Mouse (Mus musculus) brown adipose tissue, adult 24 weeks (tissue): ENCODE measurements around the gene Abcg5. TPM values are rescaled to one million over a fixed set of nuclear protein-coding genes. Genes with fewer than 3 reads are reported as not detected.

ENCODE experiments used
- H3K27ac ChIP-seq: fragments of 200-500 bp; replicated peaks from 2 replicates; pipeline ENCODE4 v1.5.1; 2012; ENCODE audit warnings: low read depth, mild to moderate bottlenecking, low read length
- H3K4me1 ChIP-seq: fragments of 200-500 bp; 2 replicates; pipeline ENCODE4 v1.6.1; 2012; ENCODE audit warnings: low read length, mixed read lengths; ENCODE audit not compliant: control insufficient read depth, insufficient read depth, insufficient read length
- H3K4me3 ChIP-seq: fragments of 200-500 bp; 2 replicates; pipeline ENCODE4 v1.5.1; 2012; ENCODE audit warnings: low read depth, mild to moderate bottlenecking, low read length, moderate library complexity; ENCODE audit not compliant: insufficient read depth
- polyA plus RNA-seq: library from polyadenylated mRNA; stranded (reverse); fragments of >200 nt; gene quantifications from 2 replicates; pipeline ENCODE4 v1.2.4, GENCODE M21; 2012; ENCODE audit not compliant: missing spikeins, insufficient read depth, insufficient read length

The Abcg5 gene
- polyA plus RNA-seq, result not detected in 2 replicates

DNA sequence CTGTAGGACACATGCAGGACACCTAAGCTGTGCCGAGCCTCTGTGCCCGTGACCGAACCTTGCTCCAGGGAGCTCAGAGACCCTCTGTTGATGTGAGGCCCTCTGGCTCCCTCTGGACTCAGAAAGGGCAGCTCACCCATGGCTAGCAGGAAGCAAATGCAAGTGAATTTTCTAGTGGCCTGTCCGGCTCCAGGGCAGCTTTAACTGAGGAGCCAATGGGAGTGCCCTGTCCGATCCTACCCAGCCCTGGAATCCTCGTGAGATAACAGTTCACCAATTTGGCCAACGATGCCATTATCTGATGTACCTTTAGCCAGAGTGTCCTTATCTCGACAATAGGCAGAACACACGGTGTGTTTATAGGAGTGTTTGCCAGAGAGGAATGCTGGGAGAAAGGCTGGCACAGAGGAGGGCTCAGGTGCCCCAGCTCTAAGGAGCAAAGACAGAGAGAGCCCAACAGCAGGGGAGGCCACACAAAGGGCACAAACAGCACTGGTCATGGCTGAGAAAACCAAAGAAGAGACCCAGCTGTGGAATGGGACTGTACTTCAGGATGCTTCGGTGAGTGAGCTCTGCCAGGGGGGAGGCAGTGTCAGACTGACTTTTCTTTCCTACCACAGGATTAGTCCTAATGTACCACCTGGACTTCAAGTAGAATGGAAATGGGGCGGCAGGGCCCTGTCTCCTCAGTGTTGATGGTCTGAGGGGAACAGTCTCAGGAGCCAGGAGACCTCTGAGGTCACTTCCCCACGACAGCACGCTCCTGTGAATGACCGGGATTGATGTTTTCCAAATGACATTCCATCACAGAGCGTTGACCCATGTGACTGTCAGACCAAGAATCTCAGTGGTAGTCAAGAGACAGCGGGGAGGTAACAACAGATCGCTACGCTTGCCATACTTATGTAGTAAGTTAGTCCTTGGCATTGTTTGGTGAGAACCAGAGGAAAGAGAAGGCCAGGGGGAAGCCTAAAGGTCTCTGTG is at the start of gene Abcg5:
Abcg5 (minus strand) TSS at position 278 of the 984 bp plus-strand sequence.
- no peak within 1 kb of the TSS for H3K4me3 ChIP-seq
- H3K4me1 ChIP-seq, result no peaks in the 10 kb centered on the region
- no peak within 1 kb of the TSS for H3K27ac ChIP-seq

DNA sequence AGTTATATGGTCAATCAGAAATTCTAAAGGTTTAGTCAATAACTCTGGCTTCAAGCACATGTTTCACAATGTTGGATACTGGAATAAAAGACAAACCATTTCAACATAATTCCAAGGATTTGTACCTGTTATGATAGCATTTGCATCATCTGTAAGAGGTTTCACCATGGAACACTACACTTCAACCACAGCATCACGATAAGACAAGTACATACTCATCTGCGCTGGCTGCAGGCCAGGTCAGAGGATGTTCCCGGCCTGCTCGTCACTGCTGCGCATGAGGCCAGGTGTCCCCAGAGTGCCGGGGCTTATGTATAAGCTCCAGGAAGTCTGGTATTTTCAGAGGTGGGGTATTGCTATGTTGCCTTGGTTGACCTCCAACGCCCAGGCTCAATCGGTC is 49.8 kb upstream of the Abcg5 start:
- no peaks in the 10 kb centered on the region for H3K4me1 ChIP-seq
- no peak overlapping the region for H3K27ac ChIP-seq
- H3K4me3 ChIP-seq, result no peak overlapping the region

DNA sequence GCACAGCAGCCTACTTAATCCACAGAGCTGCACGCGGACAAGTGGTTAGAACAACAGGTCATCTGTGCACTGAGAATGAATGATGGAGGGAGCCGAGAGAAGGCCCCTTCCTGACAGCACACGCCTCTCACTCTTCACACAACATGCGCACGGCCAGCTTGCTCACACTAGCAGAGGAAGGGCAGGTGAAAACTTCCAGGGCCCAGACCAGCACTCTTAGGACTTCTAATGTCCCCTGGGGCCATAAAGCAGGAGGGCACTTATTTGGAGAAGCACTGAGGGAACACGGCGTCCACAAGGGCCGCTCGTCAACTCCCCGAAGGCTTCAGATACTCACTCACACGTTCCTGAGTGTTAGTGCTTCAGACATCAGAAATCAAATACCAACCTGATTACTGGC is 48.5 kb upstream of the Abcg5 start:
- Histone ChIP-seq H3K4me1 (no peaks in the 10 kb centered on the region), H3K27ac (no peak overlapping the region), H3K4me3 (no peak overlapping the region)

DNA sequence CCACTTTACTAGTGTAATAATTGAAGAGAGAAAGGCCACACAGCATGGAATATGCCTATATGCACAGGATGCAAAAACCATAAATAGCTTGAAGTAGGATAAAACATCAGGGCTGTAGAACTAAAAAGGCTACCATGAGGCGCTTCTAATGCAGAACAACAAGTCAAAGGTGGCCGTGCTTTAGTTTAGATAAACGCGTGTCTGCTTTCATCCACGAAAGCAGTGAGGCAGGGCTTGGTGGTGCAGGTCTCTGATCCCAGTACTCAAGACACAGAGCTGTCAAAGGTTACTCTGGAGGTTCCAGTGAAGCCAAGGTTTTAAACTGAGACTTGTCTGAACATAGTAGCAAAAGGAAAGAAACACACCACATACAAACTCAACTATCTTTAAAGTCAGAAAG is 46.3 kb upstream of the Abcg5 start:
- Histone ChIP-seq H3K4me3 (no peak overlapping the region), H3K4me1 (no peaks in the 10 kb centered on the region)

DNA sequence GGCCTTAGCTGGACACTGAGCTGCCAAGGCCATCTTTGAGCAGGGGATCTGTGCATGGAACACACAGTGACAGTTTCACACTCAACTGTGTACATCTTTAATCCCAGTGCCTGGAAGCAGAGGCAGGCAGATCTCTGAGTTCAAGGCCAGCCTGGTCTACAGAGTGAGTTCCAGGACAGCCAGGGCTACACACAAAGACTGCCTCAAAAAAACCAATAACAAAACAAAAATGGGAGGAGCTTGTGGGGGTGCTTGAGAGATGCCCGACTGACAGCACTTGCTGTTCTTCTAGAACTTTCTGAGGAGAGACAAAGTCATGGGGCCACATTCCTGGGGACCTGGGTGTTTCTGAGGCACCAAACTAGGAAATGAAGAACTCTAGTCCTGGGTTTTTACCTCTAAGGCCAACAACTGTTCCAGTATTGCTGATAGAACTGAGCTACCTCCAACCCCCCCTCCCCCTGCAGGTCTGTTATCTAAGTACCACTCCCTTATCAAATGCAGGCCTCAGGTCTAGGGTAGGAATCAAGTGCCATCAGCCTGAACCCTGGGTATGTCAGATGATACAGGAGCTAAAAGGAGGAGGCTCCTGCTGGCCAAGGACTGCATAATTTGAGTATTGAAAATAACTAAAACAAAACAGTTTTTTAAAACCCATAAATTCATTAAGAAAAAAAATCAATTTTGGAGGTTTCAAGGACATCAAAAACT is 45.5 kb upstream of the Abcg5 start:
- Histone ChIP-seq H3K27ac (no peak overlapping the region), H3K4me3 (no peak overlapping the region), H3K4me1 (no peaks in the 10 kb centered on the region)

More for the DNA sequence above, 46.3 kb upstream of the Abcg5 start:
- no peak overlapping the region for H3K27ac ChIP-seq

DNA sequence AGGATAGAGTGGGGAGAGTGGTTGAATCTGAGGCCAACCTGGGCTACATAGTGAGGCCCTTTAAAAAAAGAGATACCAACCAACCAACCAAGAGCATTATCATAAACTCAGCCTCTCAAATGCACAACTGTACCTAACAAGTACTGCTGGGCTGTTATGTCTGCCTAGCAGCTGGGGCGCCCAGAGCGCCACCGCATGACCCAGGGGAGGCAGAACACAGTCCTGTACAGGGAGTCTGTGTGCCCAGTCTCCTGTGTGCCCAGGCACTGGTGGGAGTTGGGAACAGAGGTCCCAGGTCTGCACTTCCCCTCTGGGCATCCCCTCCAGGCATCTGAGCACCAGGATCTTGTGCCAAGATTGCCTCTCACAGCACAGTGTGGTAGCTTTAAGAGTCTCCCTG is 42.4 kb upstream of the Abcg5 start:
- Histone ChIP-seq H3K27ac (no peak overlapping the region), H3K4me3 (no peak overlapping the region), H3K4me1 (no peaks in the 10 kb centered on the region)

DNA sequence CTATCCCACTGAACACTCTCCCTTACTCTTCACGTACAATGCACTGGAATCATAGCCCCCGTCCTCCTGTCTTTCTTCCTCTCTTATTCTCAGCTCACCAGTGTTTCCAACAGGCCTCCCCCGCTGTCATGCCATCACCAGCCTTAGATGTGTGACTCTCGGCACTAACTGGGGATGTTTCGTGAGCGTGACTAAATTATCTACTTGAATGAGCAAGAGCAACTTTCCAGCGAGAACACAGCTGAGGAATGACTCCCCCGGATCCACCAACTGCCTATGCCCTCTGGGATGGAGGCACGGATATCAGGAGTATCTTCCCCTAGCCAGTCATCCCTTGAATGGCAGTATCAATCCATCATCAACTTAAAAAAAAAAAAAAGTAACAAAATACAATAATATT is 41.2 kb upstream of the Abcg5 start:
- no peaks in the 10 kb centered on the region for H3K4me1 ChIP-seq
- H3K4me3 ChIP-seq, result no peak overlapping the region
- H3K27ac ChIP-seq, result no peak overlapping the region

DNA sequence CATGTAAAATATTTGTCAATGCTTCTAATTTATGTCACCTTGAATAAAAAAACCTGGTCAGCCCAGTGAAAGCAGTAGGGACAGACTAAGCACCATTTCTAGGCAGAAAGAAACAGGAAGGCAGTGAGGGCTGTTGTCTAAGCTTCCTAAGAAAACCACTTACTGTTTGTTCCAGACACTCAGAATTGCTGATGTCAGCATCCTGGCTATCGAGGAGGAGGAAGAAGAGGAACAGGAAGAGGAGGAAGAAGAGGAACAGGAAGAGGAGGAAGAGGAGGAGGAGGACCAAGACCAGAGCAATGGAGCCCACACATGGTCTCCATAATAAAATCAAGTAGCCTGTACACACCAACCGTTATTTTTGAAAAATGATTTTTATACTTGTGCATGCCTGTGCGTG is 36.3 kb upstream of the Abcg5 start:
- no peak overlapping the region for H3K27ac ChIP-seq
- no peak overlapping the region for H3K4me3 ChIP-seq
- H3K4me1 ChIP-seq, result no peaks in the 10 kb centered on the region

DNA sequence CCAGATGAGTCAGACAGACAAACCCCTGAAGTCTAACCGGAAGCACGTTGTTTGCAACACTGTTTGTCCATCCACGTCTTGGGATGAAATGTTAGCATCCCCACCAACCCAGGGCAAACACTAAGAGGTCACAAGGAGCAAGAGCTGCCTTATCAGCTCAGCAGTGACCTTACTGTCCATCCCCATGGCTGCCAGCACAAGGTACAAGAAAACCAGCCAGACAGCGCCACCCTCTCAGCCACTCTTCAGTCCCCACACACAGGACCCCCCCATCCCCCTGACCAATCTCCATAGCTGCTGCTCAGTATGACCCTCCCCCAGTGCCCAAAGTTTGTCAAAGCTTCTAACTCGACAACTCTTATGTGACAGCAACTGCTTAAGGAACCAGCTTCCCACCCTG is 34.6 kb upstream of the Abcg5 start:
- Histone ChIP-seq H3K4me1 (no peaks in the 10 kb centered on the region), H3K4me3 (no peak overlapping the region), H3K27ac (no peak overlapping the region)

DNA sequence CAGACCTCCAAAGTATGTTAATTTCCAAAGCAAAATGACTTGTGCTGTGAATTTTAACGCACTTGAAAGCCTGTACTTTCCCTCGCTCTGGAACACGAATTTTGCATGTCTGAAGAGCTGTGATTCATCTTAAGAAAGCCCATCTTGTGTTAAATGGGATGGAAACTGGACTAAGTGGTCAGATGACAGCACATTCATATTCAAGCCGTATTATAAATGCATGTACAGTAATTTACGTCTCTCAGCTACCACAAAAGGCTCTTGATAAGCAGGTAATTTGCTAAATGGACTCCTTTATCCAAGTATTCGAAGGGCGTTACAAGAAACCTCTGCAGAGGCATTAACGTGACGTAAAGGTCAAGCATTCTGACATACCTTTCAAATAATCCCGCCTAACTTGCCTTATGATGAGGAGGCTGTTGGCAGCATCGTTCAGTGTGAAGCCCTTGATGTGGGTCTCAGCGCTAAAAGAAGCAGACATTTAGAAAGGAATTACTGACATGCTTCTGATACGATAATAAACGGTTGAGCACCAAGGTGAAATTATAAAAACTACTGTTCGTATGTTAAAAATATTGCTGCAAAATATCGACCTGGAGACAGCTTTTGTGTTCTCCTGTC is 33.6 kb upstream of the Abcg5 start:
- Histone ChIP-seq H3K4me3 (no peak overlapping the region), H3K27ac (no peak overlapping the region), H3K4me1 (no peaks in the 10 kb centered on the region)

DNA sequence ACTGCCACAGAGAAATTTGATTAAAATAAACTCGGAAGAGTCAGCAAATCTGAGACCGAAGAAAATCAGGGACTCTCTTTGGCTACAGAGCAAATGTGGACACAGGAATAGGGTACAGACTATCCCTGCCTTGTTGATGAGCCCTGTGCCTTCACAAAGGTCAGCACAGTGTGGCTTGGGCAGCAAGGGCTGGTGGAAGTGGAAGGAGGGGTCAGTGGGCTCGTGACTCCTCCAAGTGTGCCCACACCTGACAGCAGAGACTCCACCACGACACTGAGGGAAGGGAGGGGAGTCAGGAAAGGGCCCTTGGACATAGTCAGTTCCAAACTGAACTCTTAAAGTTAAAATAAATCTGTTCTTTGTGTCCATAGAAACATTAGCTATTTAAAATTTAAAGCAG is 32.1 kb upstream of the Abcg5 start:
- H3K27ac ChIP-seq, result no peak overlapping the region

DNA sequence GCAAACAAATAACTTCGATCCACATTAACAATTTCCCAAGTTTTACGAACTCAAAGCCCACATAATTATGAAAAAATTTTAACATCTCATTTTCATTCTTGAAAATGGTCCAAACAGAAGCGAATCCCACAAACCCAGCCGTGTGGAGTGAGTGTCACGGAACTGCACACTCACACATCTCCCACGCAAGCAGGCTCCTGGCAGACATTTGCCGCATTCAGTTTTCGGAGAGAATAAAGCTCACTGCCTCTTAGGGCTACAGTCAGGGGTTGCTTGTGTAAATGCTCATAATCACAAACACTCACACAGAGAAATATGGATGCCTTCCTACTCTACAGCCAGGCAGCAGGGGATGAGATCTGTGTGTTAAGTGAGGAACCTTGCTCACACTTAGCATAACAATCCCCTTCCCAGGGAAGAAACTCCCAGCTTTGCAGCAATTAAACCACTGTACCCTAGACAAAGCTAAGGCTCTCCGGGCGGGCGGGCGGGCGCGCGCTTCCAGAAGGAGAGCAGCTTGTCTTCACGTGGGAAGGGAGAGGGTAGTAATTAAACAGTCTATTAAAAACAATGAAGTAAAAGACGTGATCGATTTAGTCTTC is 30.9 kb upstream of the Abcg5 start:
- Histone ChIP-seq H3K4me1 (no peaks in the 10 kb centered on the region), H3K4me3 (no peak overlapping the region), H3K27ac (no peak overlapping the region)

More for the DNA sequence above, 32.1 kb upstream of the Abcg5 start:
- Histone ChIP-seq H3K4me1 (no peaks in the 10 kb centered on the region), H3K4me3 (no peak overlapping the region)

DNA sequence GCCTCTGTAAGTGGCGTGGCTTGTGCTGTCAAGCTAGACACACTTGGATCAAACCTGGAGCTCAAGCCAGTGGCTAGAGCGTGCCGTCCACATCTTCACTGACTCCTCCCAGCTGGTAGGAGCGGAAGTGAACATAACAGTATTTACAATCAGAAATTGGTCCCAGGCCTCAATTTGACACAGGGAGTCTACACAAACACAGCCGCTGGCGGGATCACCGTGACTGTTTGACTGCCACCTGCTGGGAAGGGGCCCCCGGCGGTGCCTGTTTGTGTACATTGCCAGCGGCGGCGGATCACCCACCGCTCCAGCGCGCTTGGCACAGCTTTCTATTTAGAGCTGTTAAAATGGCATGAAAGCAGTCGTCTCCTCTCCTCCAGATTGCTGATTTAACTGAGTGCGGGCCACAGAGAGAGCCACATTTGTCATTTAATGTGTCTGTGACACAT is 26.6 kb upstream of the Abcg5 start:
- Histone ChIP-seq H3K4me1 (no peaks in the 10 kb centered on the region), H3K27ac (no peak overlapping the region), H3K4me3 (no peak overlapping the region)

DNA sequence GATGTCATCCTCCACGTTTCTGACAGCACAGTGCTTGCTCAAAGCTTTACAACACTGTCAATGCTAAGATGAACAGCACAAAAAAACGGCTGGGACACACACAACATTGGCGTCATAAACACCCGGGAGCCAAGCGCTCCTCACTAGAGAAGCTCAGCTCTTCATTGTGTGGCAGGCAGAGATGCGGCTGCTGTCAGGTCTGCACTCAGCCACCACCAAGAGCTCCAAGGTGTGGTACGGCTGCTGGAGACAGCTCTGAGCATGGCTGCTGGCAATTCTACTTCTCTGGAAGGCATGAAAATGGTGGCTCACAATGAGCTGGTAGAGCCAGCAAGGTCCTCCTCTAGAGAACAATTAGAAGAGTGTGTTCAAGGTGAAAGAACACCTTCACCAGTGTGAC is 26.0 kb upstream of the Abcg5 start:
- no peak overlapping the region for H3K4me3 ChIP-seq
- H3K27ac ChIP-seq, result no peak overlapping the region
- H3K4me1 ChIP-seq, result no peaks in the 10 kb centered on the region

DNA sequence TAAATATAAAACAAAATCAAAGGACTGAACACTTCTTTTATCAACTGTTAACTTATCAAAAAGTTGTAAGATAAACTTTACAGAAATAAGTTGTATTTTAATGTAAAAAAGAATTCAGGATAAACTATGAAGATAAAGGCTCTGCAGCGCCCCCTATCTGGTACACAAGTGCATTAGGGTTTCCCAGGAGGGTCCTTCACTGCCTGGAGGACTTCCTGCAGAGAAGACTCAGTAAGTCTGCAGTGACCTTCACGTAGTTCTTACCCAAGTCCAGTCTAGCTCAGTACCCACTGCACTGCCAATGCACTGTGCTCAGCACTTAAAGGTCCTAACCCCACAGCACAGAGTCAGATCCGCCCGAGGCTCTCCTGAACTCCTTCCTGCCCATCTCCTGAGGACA is 24.6 kb upstream of the Abcg5 start:
- Histone ChIP-seq H3K4me1 (no peaks in the 10 kb centered on the region), H3K27ac (no peak overlapping the region), H3K4me3 (no peak overlapping the region)
